In the genomic region with DNA sequence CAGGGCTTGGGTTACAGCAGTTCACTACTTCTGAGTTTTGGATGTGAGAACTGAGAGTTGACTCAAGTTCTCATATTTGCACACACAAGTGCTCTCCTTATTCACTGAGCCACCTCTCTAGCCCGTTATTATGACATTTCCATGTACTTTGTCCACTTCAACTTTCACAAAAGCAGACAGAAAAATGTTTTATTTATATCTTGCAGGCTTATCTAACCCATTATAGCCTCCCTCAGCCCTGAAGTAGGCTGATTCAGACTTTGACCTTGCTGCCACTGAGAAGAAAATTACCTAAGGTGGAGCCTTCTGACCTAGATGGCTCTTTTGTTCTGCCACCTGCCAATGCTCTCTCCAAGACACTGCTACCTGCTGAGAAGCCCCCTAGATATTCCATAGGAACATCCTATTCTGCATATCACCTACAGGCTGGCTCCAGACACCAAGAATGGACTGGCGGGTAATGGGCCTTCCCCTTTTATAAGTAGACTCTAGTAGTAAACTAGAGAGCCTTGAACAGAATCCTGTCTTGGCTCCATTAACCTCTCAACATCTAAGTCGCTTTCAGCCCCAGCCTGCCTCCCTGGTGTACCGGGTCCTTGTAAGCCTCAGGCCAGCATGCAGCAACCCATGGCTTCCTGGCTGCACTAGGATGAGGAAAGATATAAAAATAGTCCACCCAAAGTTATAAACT, we compare ENCODE assay signal across 8 mouse cellular contexts. TPM values are rescaled to one million over a fixed set of nuclear protein-coding genes. Genes with fewer than 3 reads are reported as not detected.
DNase-seq lines count a peak whose midpoint lies in the region; ATAC-seq and TF ChIP-seq lines count a peak whose summit lies in the region.
"Not testable (repeated sequence)": the region's sequence is repeated elsewhere in the genome, so short reads cannot be mapped to it uniquely, and the experiment has no call there.

No protein-coding gene starts in this region.

- intact Hi-C loops in gastrocnemius, adult 2 months (cut with DNase I) = not testable (repeated sequence)

- WGBS in lung, adult 2 months = 44% methylated on average over 4 of the region's 4 CpGs
- 52% methylated on average over 4 of the region's 4 CpGs for WGBS in stomach, postnatal 0 days

- H3K4me1 ChIP-seq in lung, adult 2 months (ENCODE audit: control insufficient read depth, insufficient read depth, low read length); stomach, postnatal 0 days (replicated peaks; ENCODE audit: control insufficient read depth, insufficient read depth): not testable (repeated sequence)

- peak; percentile 56; the same call in 1 of the 2 replicates for ATAC-seq in stomach, postnatal 0 days (ENCODE audit: low FRiP score, low TSS enrichment)

- TF ChIP-seq CTCF in gastrocnemius, adult 2 months (IDR thresholded peaks at IDR 0.05); lung, adult 2 months (IDR thresholded peaks at IDR 0.05; ENCODE audit: insufficient read depth, low read length); stomach, postnatal 0 days (IDR thresholded peaks at IDR 0.05; ENCODE audit: low read depth): not testable (repeated sequence)

- not testable (repeated sequence) for H3K9me3 ChIP-seq in stomach, postnatal 0 days (ENCODE audit: control insufficient read depth, low read length)

- peak; percentile 24 to 26 for DNase-seq in B cell, adult 2 months
- peak; percentile 70 for DNase-seq in ZHBTc4 (ENCODE audit: low read depth, low spot score)
- DNase-seq in gastrocnemius, adult 2 months; stomach, postnatal 0 days (ENCODE audit: low spot score): not testable (repeated sequence)
- peak; percentile 62 for DNase-seq in kidney, adult 11 months
- DNase-seq in kidney, postnatal 10 days = peak; percentile 35
- DNase-seq in lung, adult 2 months = peak; percentile 45
- peak; percentile 53 for DNase-seq in lung, postnatal 36 days

- H3K9ac ChIP-seq in stomach, postnatal 0 days (ENCODE audit: low read length) = not testable (repeated sequence)

- H3K36me3 ChIP-seq in stomach, postnatal 0 days (ENCODE audit: control insufficient read depth, insufficient read depth, low read length) = not testable (repeated sequence)

- not testable (repeated sequence) for TF ChIP-seq EP300 in stomach, postnatal 0 days (optimal IDR thresholded peaks at IDR 0.05)

- peak overlapping the region; percentile 36; the same call in 1 of the 2 replicates for H3K4me3 ChIP-seq in gastrocnemius, adult 2 months
- H3K4me3 ChIP-seq in lung, adult 2 months (replicated peaks; ENCODE audit: extremely low read depth, low read depth, low read length); stomach, postnatal 0 days (ENCODE audit: low read depth, low read length): not testable (repeated sequence)

- H3K4me2 ChIP-seq in stomach, postnatal 0 days (replicated peaks; ENCODE audit: low read depth) = not testable (repeated sequence)

- not testable (repeated sequence) for H3K27ac ChIP-seq in gastrocnemius, adult 2 months
- H3K27ac ChIP-seq in stomach, postnatal 0 days (replicated peaks) = 0 out of 2 replicates have a peak overlapping the region, but pooled peaks have one; percentile 41

- H3K27me3 ChIP-seq in stomach, postnatal 0 days (ENCODE audit: control insufficient read depth, insufficient read depth, low read length) = not testable (repeated sequence)

- TF ChIP-seq POLR2A in lung, adult 2 months (IDR thresholded peaks at IDR 0.05; ENCODE audit: borderline replicate concordance, extremely low read depth, low read depth, low read length) = not testable (repeated sequence)

RNA-seq across cellular contexts. Expression of gene Samd9l, which starts 3.3 kb away (rescaled TPM):
- total RNA-seq in gastrocnemius, adult 2 months (2021) = 1 to 10 TPM; 3.2 to 5.0 TPM
- polyA plus RNA-seq in lung, adult 2 months (2012; rRNA removed) = 1.7 and 3.7 TPM in 2 replicates
- 8.4 and 8.6 TPM in 2 replicates for polyA plus RNA-seq in stomach, postnatal 0 days (2015; fragmentation: Nextera tagmentation; extraction: Ambion mirVana)
